Comparison of ENCODE assay signal across 8 mouse cellular contexts in genomic region chr9:90053852-90054251, GRCm38 (mm10). TPM values are rescaled to one million over a fixed set of nuclear protein-coding genes. Genes with fewer than 3 reads are reported as not detected.
DNase-seq lines count a peak whose midpoint lies in the region; ATAC-seq and TF ChIP-seq lines count a peak whose summit lies in the region.

Gene Ctsh (plus strand): TSS chr9:90054152.

- no peaks in the 10 kb centered on the region for H3K36me3 ChIP-seq in heart, embryonic 12.5 days

- peak within 1 kb of the TSS; percentile 77 for H3K9ac ChIP-seq in heart, embryonic 12.5 days

- peak within 1 kb of the TSS; percentile 76 for H3K4me2 ChIP-seq in heart, embryonic 12.5 days

- H3K27me3 ChIP-seq in heart, embryonic 12.5 days (replicated peaks): no peaks in the 10 kb centered on the region

- DNase-seq in layer of hippocampus, adult 2 months (ENCODE audit: low spot score in 2 of 2): no peak
- DNase-seq in layer of hippocampus, adult 9-10 months (ENCODE audit: low spot score): no peak
- no peak for DNase-seq in left cerebral cortex, postnatal 10 days (ENCODE audit: extremely low spot score in 1 of 2, low spot score in 2 of 2)
- DNase-seq in spleen, postnatal 14 days (ENCODE audit: low spot score in 2 of 2): no peak
- no peak for DNase-seq in T-cell, adult 2 months (ENCODE audit: low spot score)

- H3K4me3 ChIP-seq in layer of hippocampus, adult 2 months: peak within 1 kb of the TSS; percentile 50
- H3K4me3 ChIP-seq in cortical plate, adult 2 months (ENCODE audit: insufficient read depth, low read length): peak within 1 kb of the TSS; percentile 60
- peak within 1 kb of the TSS; percentile 65 for H3K4me3 ChIP-seq in heart, embryonic 12.5 days

- intact Hi-C loops in left cerebral cortex, postnatal 10 days (cut with DNase I): no loop called here

- no peak for TF ChIP-seq POLR2A in cortical plate, adult 2 months (IDR thresholded peaks at IDR 0.05; ENCODE audit: extremely low read depth, insufficient read depth, low read length)

- TF ChIP-seq CTCF in layer of hippocampus, adult 2 months (conservative IDR thresholded peaks at IDR 0.05): no peak
- TF ChIP-seq CTCF in cortical plate, adult 2 months (IDR thresholded peaks at IDR 0.05; ENCODE audit: extremely low read depth, insufficient read depth, low read length): no peak

- ATAC-seq in heart, embryonic 12.5 days (ENCODE audit: insufficient number of reproducible peaks, low FRiP score): no peak
- no peak for ATAC-seq in monocyte, adult 5-6 weeks (replicated peaks; ENCODE audit: insufficient number of reproducible peaks, low FRiP score, low TSS enrichment, poor library complexity, severe bottlenecking)

- H3K9me3 ChIP-seq in heart, embryonic 12.5 days (replicated peaks): no peaks in the 10 kb centered on the region

- 69% methylated on average over 2 of the region's 2 CpGs for WGBS in heart, embryonic 12.5 days

- peak within 1 kb of the TSS; percentile 68 for H3K27ac ChIP-seq in layer of hippocampus, adult 2 months
- H3K27ac ChIP-seq in cortical plate, adult 2 months (ENCODE audit: insufficient read depth, low read length): peak within 1 kb of the TSS; percentile 84
- peak within 1 kb of the TSS; percentile 61 for H3K27ac ChIP-seq in heart, embryonic 12.5 days (ENCODE audit: poor library complexity, severe bottlenecking)

- no peaks in the 10 kb centered on the region for H3K4me1 ChIP-seq in cortical plate, adult 2 months (ENCODE audit: control insufficient read depth, insufficient read depth, low read length)
- H3K4me1 ChIP-seq in heart, embryonic 12.5 days (replicated peaks): 0 out of 2 replicates have a peak, but pooled peaks cover 3% of the 10 kb centered on the region

RNA-seq across cellular contexts. Expression of gene Ctsh, which starts in this region (rescaled TPM):
- 10 to 100 TPM; 13.7 to 16.0 TPM for total RNA-seq in layer of hippocampus, adult 2 months (2021)
- polyA plus RNA-seq in cortical plate, adult 2 months (2012; rRNA removed): 17.3 and 17.5 TPM in 2 replicates
- 37.4 and 39.3 TPM in 2 replicates for polyA plus RNA-seq in heart, embryonic 12.5 days (2016; fragmentation: Nextera tagmentation; extraction: Ambion mirVana)
- total RNA-seq in left cerebral cortex, postnatal 10 days (2021): 10 to 100 TPM; 23.4 to 25.5 TPM
- total RNA-seq in monocyte, adult 5-6 weeks (2017): 117 to 205 TPM (median 169 TPM) in 3 replicates
